Comparison of ENCODE assay signal across 10 mouse cellular contexts in genomic region chr3:88010634-88011265, GRCm38 (mm10). TPM values are rescaled to one million over a fixed set of nuclear protein-coding genes. Genes with fewer than 3 reads are reported as not detected.
DNase-seq lines count a peak whose midpoint lies in the region; TF ChIP-seq lines count a peak whose summit lies in the region.
"Had no signal": no experiment of that assay in that cellular context is flagged by ENCODE, and none has a peak within 500 bp of the region (broad histone marks: within the 10 kb centered on the region; RNA-seq: fewer than 3 reads in every experiment).

No protein-coding gene starts in this region.

- TF ChIP-seq POLR2A in lung, adult 2 months (IDR thresholded peaks at IDR 0.05; ENCODE audit: borderline replicate concordance, extremely low read depth, low read depth, low read length) = no peak

- peak; percentile 44 for DNase-seq in cerebellum, adult 8-10 months
- no peak for DNase-seq in cerebellum, adult 9-11 months
- DNase-seq in lung, adult 2 months = no peak
- no peak for DNase-seq in lung, adult 18-20 months
- peak; percentile 48 for DNase-seq in c-Kit-positive CD71-positive TER-119-negative erythroid progenitor cells, embryonic 14.5 days (ENCODE audit: low read depth)
- peak; percentile 57 for DNase-seq in retina, postnatal 1 day
- no peak for DNase-seq in layer of hippocampus, adult 9-11 months
- no peak for DNase-seq in layer of hippocampus, postnatal 14 days (ENCODE audit: low spot score in 2 of 2)

- no peak overlapping the region for H3K4me3 ChIP-seq in lung, adult 2 months (replicated peaks; ENCODE audit: extremely low read depth, low read depth, low read length)
- H3K4me3 ChIP-seq: limb, embryonic 12.5 days; neural tube, embryonic 13.5 days had no signal

- TF ChIP-seq CTCF in lung, adult 2 months (IDR thresholded peaks at IDR 0.05; ENCODE audit: insufficient read depth, low read length) = peak; percentile 55

- H3K4me1 ChIP-seq in lung, adult 2 months (ENCODE audit: control insufficient read depth, insufficient read depth, low read length) = no peaks in the 10 kb centered on the region
- H3K4me1 ChIP-seq: limb, embryonic 12.5 days; neural tube, embryonic 13.5 days had no signal

- 11% methylated on average over 6 of the region's 6 CpGs for WGBS in lung, adult 2 months

RNA-seq across cellular contexts. Expression of gene Bcan, which starts 10.7 kb away (rescaled TPM):
- polyA plus RNA-seq in lung, adult 2 months (2012; rRNA removed) = 7.2 and 8.3 TPM in 2 replicates
- 100 to 1,000 TPM; 421 to 446 TPM for total RNA-seq in layer of hippocampus, postnatal 14 days (2021)

RNA-seq across cellular contexts. Expression of gene Hapln2, which starts 16.6 kb away (rescaled TPM):
- 0.06 and 0.37 TPM in 2 replicates for polyA plus RNA-seq in lung, adult 2 months (2012; rRNA removed)
- total RNA-seq in layer of hippocampus, postnatal 14 days (2021) = 1 to 10 TPM; 1.8 to 1.9 TPM

RNA-seq across cellular contexts. Expression of gene Gpatch4, which starts 32.2 kb away (rescaled TPM):
- 5.7 and 7.2 TPM in 2 replicates for polyA plus RNA-seq in lung, adult 2 months (2012; rRNA removed)
- total RNA-seq in layer of hippocampus, postnatal 14 days (2021) = 10 to 100 TPM; 13.5 to 16.5 TPM

RNA-seq across cellular contexts. Expression of gene Nes, which starts 39.9 kb away (rescaled TPM):
- 26.4 and 31.4 TPM in 2 replicates for polyA plus RNA-seq in lung, adult 2 months (2012; rRNA removed)
- total RNA-seq in layer of hippocampus, postnatal 14 days (2021) = 10 to 100 TPM in 1 of 2 experiments, 1 to 10 TPM in 1; 9.0 to 11.0 TPM

RNA-seq across cellular contexts. Expression of gene Naxe, which starts 47.5 kb away (rescaled TPM):
- polyA plus RNA-seq in lung, adult 2 months (2012; rRNA removed) = 90.5 and 117 TPM in 2 replicates
- total RNA-seq in layer of hippocampus, postnatal 14 days (2021) = 10 to 100 TPM; 70.6 to 71.5 TPM

Comparison
In these comparisons a context has a peak if more than half of its experiments do, and no peak if none do; other contexts are left out.
1. DNase-seq: peak in cerebellum, adult 8-10 months (single experiment), c-Kit-positive CD71-positive TER-119-negative erythroid progenitor cells, embryonic 14.5 days (single experiment) and retina, postnatal 1 day (single experiment); none in cerebellum, adult 9-11 months (single experiment), lung, adult 2 months (single experiment), lung, adult 18-20 months (0 of 2), layer of hippocampus, adult 9-11 months (single experiment) and layer of hippocampus, postnatal 14 days (0 of 2).